Mouse (Mus musculus): ENCODE measurements around the gene Olfr788. TPM values are rescaled to one million over a fixed set of nuclear protein-coding genes. Genes with fewer than 3 reads are reported as not detected.

The Olfr788 gene
- polyA plus RNA-seq (2015; fragmentation: Nextera tagmentation; extraction: Ambion mirVana), result not detected in 2 replicates

GRCm38 (mm10) chr10:129470698-129471097 lies at the start of gene Olfr788:
TSS of gene Olfr788 (plus strand) at chr10:129470998.
- no peak for DNase-seq (ENCODE audit: low spot score)

GRCm38 (mm10) chr10:129427006-129427405 lies 43.8 kb upstream of the Olfr788 start, which contains the start of gene Olfr786:
TSS of gene Olfr786 (plus strand) at chr10:129427306.
- DNase-seq (ENCODE audit: low spot score), result no peak

- no peak for DNase-seq (ENCODE audit: low spot score)
Observed at GRCm38 (mm10) chr10:129461562-129461961, 9.2 kb upstream of the Olfr788 start, which contains the start of gene Olfr787. TSS of gene Olfr787 (plus strand) at chr10:129461862.

GRCm38 (mm10) chr10:129473256-129473655 lies 2.5 kb downstream of the Olfr788 start:
- DNase-seq (ENCODE audit: low spot score), result no peak

- DNase-seq (ENCODE audit: low spot score), result no peak
Observed at GRCm38 (mm10) chr10:129473723-129474122, 2.9 kb downstream of the Olfr788 start.

- no peak for DNase-seq (ENCODE audit: low spot score)
Observed at GRCm38 (mm10) chr10:129484452-129484851, 13.7 kb downstream of the Olfr788 start, which contains the start of gene Olfr789. TSS of gene Olfr789 (plus strand) at chr10:129484752.

GRCm38 (mm10) chr10:129490101-129490500 lies 19.3 kb downstream of the Olfr788 start:
- no peak for DNase-seq (ENCODE audit: low spot score)

GRCm38 (mm10) chr10:129498192-129498591 lies 27.4 kb downstream of the Olfr788 start, which contains the start of gene Olfr790:
TSS of gene Olfr790 (plus strand) at chr10:129498492.
- DNase-seq (ENCODE audit: low spot score), result no peak

GRCm38 (mm10) chr10:129521492-129521891 lies 50.7 kb downstream of the Olfr788 start, which contains the start of gene Olfr791:
TSS of gene Olfr791 (plus strand) at chr10:129521792.
- no peak for DNase-seq (ENCODE audit: low spot score)

Other genes starting within 250 kb of the Olfr788 start
- gene Olfr774, start 234.8 kb upstream of the Olfr788 start, polyA plus RNA-seq (2015; fragmentation: Nextera tagmentation; extraction: Ambion mirVana), result not detected in 2 replicates
- not detected in 2 replicates for gene Olfr775, start 222.6 kb upstream of the Olfr788 start, polyA plus RNA-seq (2015; fragmentation: Nextera tagmentation; extraction: Ambion mirVana)
- gene Olfr776, start 211.9 kb upstream of the Olfr788 start, polyA plus RNA-seq (2015; fragmentation: Nextera tagmentation; extraction: Ambion mirVana), result not detected in 2 replicates
- gene Olfr777, start 199.5 kb upstream of the Olfr788 start, polyA plus RNA-seq (2015; fragmentation: Nextera tagmentation; extraction: Ambion mirVana), result not detected in 2 replicates
- gene Olfr780, start 152.9 kb upstream of the Olfr788 start, polyA plus RNA-seq (2015; fragmentation: Nextera tagmentation; extraction: Ambion mirVana), result not detected in 2 replicates
- not detected in 2 replicates for gene Olfr781, start 142.1 kb upstream of the Olfr788 start, polyA plus RNA-seq (2015; fragmentation: Nextera tagmentation; extraction: Ambion mirVana)
- not detected in 2 replicates for gene Olfr782, start 122.1 kb upstream of the Olfr788 start, polyA plus RNA-seq (2015; fragmentation: Nextera tagmentation; extraction: Ambion mirVana)
- 0.05 and 0.08 TPM in 2 replicates for gene Olfr784, start 86.9 kb upstream of the Olfr788 start, polyA plus RNA-seq (2015; fragmentation: Nextera tagmentation; extraction: Ambion mirVana)
- not detected in 2 replicates for gene Olfr785, start 65.6 kb upstream of the Olfr788 start, polyA plus RNA-seq (2015; fragmentation: Nextera tagmentation; extraction: Ambion mirVana)
- gene Olfr786, start 43.7 kb upstream of the Olfr788 start, polyA plus RNA-seq (2015; fragmentation: Nextera tagmentation; extraction: Ambion mirVana), result not detected in 2 replicates
- gene Olfr787, start 9.1 kb upstream of the Olfr788 start, polyA plus RNA-seq (2015; fragmentation: Nextera tagmentation; extraction: Ambion mirVana), result not detected in 2 replicates
- gene Olfr789, start 13.8 kb downstream of the Olfr788 start, polyA plus RNA-seq (2015; fragmentation: Nextera tagmentation; extraction: Ambion mirVana), result not detected in 2 replicates
- gene Olfr790, start 27.5 kb downstream of the Olfr788 start, polyA plus RNA-seq (2015; fragmentation: Nextera tagmentation; extraction: Ambion mirVana), result not detected in 2 replicates
- not detected in 2 replicates for gene Olfr791, start 50.8 kb downstream of the Olfr788 start, polyA plus RNA-seq (2015; fragmentation: Nextera tagmentation; extraction: Ambion mirVana)
- not detected in 2 replicates for gene Olfr792, start 68.2 kb downstream of the Olfr788 start, polyA plus RNA-seq (2015; fragmentation: Nextera tagmentation; extraction: Ambion mirVana)
- gene Olfr794, start 96.7 kb downstream of the Olfr788 start, polyA plus RNA-seq (2015; fragmentation: Nextera tagmentation; extraction: Ambion mirVana), result not detected in 2 replicates
- gene Olfr796, start 141.6 kb downstream of the Olfr788 start, polyA plus RNA-seq (2015; fragmentation: Nextera tagmentation; extraction: Ambion mirVana), result not detected in 2 replicates
- not detected in 2 replicates for gene Olfr798, start 156.9 kb downstream of the Olfr788 start, polyA plus RNA-seq (2015; fragmentation: Nextera tagmentation; extraction: Ambion mirVana)
- not detected in 2 replicates for gene Olfr799, start 166.5 kb downstream of the Olfr788 start, polyA plus RNA-seq (2015; fragmentation: Nextera tagmentation; extraction: Ambion mirVana)
- not detected in 2 replicates for gene Olfr800, start 186.7 kb downstream of the Olfr788 start, polyA plus RNA-seq (2015; fragmentation: Nextera tagmentation; extraction: Ambion mirVana)
- gene Olfr801, start 202.9 kb downstream of the Olfr788 start, polyA plus RNA-seq (2015; fragmentation: Nextera tagmentation; extraction: Ambion mirVana), result not detected in 2 replicates
- gene Olfr802, start 217.2 kb downstream of the Olfr788 start, polyA plus RNA-seq (2015; fragmentation: Nextera tagmentation; extraction: Ambion mirVana), result 0.05 and 0.09 TPM in 2 replicates
- not detected in 2 replicates for gene Olfr803, start 223.3 kb downstream of the Olfr788 start, polyA plus RNA-seq (2015; fragmentation: Nextera tagmentation; extraction: Ambion mirVana)
- gene Olfr804, start 232.2 kb downstream of the Olfr788 start, polyA plus RNA-seq (2015; fragmentation: Nextera tagmentation; extraction: Ambion mirVana), result not detected in 2 replicates